Mouse (Mus musculus) ES-E14 (cell line): ENCODE results near the gene Dnmbp. TPM values are rescaled to one million over a fixed set of nuclear protein-coding genes. Genes with fewer than 3 reads are reported as not detected.

Source experiments
- DNase-seq: peaks from one replicate; pipeline ENCODE4 v3.0.0-alpha.2; 2013; ENCODE audit warnings: low read depth, low spot score
- H3K27ac ChIP-seq: 2 replicates; pipeline ENCODE4 v1.5.1; 2012; ENCODE audit warnings: low read depth, mild to moderate bottlenecking, low read length, moderate library complexity, mixed read lengths; ENCODE audit not compliant: poor library complexity, insufficient read depth, severe bottlenecking
- H3K36me3 ChIP-seq: 2 replicates; pipeline ENCODE4 v1.6.1; 2012; ENCODE audit warnings: mild to moderate bottlenecking, low read length, moderate library complexity, mixed read lengths; ENCODE audit not compliant: control insufficient read depth, poor library complexity, insufficient read depth, severe bottlenecking
- H3K4me1 ChIP-seq, 2 experiments: fragments of 150-350 bp in 1 of 2; sonication (generic) in 1 of 2; 2 replicates each; pipeline ENCODE4 v1.6.1; 2012; ENCODE audit warnings: low read length in 2 of 2, mild to moderate bottlenecking in 1 of 2, mixed read lengths in 1 of 2; ENCODE audit not compliant: control insufficient read depth in 2 of 2, insufficient read depth in 2 of 2, poor library complexity in 1 of 2
- H3K4me3 ChIP-seq, 2 experiments: fragments of 150-350 bp in 1 of 2; sonication (generic) in 1 of 2; 2 replicates each; pipeline ENCODE4 v1.5.1; 2012; ENCODE audit warnings: low read length in 2 of 2, low read depth in 1 of 2, mild to moderate bottlenecking in 1 of 2, mixed read lengths in 1 of 2; ENCODE audit not compliant: insufficient read depth in 1 of 2, poor library complexity in 1 of 2, severe bottlenecking in 1 of 2
- H3K9ac ChIP-seq: 2 replicates; pipeline ENCODE4 v1.6.1; 2012; ENCODE audit warnings: low read depth, mild to moderate bottlenecking, low read length, mixed read lengths; ENCODE audit not compliant: poor library complexity, insufficient read depth, severe bottlenecking
- H3K9me3 ChIP-seq: fragments of 150-350 bp; sonication (generic); 2 replicates; pipeline ENCODE4 v1.6.1; 2012; ENCODE audit warnings: low read depth, mild to moderate bottlenecking, low read length; ENCODE audit not compliant: control insufficient read depth, insufficient read depth
- CHD2 ChIP-seq: IDR thresholded peaks from 2 replicates; pipeline ENCODE4 v1.6.1; 2014; ENCODE audit warnings: mild to moderate bottlenecking, low read depth, low read length, inconsistent platforms
- HCFC1 ChIP-seq: IDR thresholded peaks from 2 replicates; pipeline ENCODE4 v1.6.1; 2012; ENCODE audit warnings: low read length, inconsistent platforms, borderline replicate concordance; ENCODE audit not compliant: insufficient read depth
- MAFK ChIP-seq: IDR thresholded peaks from 2 replicates; pipeline ENCODE4 v1.6.1; 2014; ENCODE audit warnings: mild to moderate bottlenecking, low read depth, low read length, inconsistent platforms; ENCODE audit not compliant: insufficient read depth
- ZC3H11A ChIP-seq: IDR thresholded peaks from 2 replicates; pipeline ENCODE4 v1.6.1; 2012; ENCODE audit warnings: low read depth, mild to moderate bottlenecking, inconsistent platforms, low read length, borderline replicate concordance
- ZNF384 ChIP-seq: IDR thresholded peaks from 2 replicates; pipeline ENCODE4 v1.6.1; 2012; ENCODE audit warnings: low read depth, low read length, inconsistent platforms
- in situ Hi-C, 2 experiments: fragments of 600-800 bp; cut with MboI; formaldehyde crosslinking; loops; one replicate each; pipeline ENCODE4 v1.15.1; 2025; ENCODE audit warnings: low sequenced_read_pairs in 2 of 2, inconsistent platforms in 1 of 2; ENCODE audit not compliant: unreplicated experiment in 2 of 2
- total RNA-seq: library from RNA; depleted of rRNA; stranded (reverse); fragments of 300-350 nt; gene quantifications from 2 replicates; pipeline ENCODE4 v1.2.3, GENCODE M21; 2012

Dnmbp gene
- total RNA-seq, 1 experiment = 11.5 TPM

DNA sequence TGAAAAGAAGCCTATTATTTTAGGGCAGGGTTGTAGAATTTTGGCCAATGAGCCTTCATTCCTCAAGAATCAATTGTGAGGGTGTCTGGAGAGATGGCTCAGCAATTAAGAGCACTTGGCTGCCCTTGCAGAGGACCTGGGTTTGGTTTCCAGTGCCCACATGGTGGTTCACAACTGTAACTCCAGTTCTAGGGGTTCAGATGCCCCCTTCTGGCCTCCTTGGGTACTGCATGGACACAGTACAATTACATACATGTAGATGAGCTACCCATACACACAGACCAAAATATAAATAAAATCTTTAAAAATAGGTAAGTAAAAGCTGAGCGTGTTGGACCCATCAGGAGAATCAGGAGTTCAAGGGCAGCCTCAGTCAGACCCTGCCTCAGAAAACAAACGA is 21.2 kb upstream of the Dnmbp start:
- peak; percentile 51 for DNase-seq
- H3K36me3 ChIP-seq = no peaks in the 10 kb centered on the region
- no peak for TF ChIP-seq CHD2
- no peak for TF ChIP-seq HCFC1
- TF ChIP-seq ZNF384 = no peak
- TF ChIP-seq ZC3H11A = no peak
- no peak for TF ChIP-seq MAFK
- no peaks in the 10 kb centered on the region for H3K4me1 ChIP-seq
- H3K4me3 ChIP-seq = no peak overlapping the region
- H3K9ac ChIP-seq = no peak overlapping the region
- H3K27ac ChIP-seq = no peak overlapping the region
- in situ Hi-C loops = loop anchor here in 1 of 2 experiments (10.0 kb wide), 1 partner anchor 126 kb away; no protein-coding TSS in a partner anchor
- H3K9me3 ChIP-seq = no peaks in the 10 kb centered on the region

DNA sequence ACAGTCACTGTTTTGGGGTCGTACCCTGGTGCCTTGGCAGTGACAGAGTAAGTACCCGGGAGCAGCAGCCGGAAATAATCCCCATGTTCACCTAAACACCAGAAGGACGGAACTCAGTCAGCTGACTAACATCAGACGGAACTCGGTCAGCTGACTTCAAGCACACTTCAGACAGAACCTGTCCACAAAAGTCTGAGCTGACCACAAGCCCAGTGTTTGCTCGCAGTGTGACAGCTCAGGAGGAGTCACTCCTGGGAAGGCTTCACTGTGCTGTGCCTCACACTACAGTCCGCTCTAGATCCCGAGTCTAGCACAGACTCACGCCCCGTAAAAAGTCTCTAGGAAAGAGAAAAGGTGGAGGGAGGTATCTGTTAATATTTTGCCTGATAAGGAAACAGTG is 20.0 kb upstream of the Dnmbp start:
- DNase-seq = no peak
- Histone ChIP-seq H3K9me3 (no peaks in the 10 kb centered on the region), H3K4me3 (no peak overlapping the region), H3K4me1 (no peaks in the 10 kb centered on the region), H3K36me3 (no peaks in the 10 kb centered on the region), H3K9ac (no peak overlapping the region), H3K27ac (no peak overlapping the region)
- no peak for TF ChIP-seq MAFK
- TF ChIP-seq CHD2 = no peak
- no peak for TF ChIP-seq HCFC1
- in situ Hi-C loops = loop anchor here in 1 of 2 experiments (10.0 kb wide), 1 partner anchor 125 kb away; no protein-coding TSS in a partner anchor

DNA sequence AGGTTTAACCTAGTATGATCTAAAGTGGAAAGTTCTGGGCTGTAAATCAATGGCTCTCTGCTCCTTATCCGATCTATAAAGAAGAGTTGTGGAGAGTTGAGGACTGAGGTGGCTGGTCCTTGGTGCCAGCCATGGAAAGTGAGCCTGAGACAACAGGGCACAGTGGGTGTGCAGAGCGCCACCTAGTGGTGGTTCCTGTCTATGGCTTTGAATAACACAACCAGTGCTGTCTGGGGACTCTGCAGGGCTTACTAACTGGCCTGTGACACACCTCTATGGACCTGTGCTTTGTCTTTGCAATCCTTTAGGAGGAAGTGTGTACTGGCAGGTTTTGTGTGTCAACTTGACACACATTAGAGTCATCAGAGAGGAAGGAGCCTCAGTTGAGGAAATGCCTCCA is 19.2 kb upstream of the Dnmbp start:
- Histone ChIP-seq H3K4me3 (no peak overlapping the region), H3K36me3 (no peaks in the 10 kb centered on the region), H3K27ac (no peak overlapping the region), H3K9me3 (no peaks in the 10 kb centered on the region), H3K4me1 (no peaks in the 10 kb centered on the region), H3K9ac (no peak overlapping the region)
- TF ChIP-seq ZNF384 = no peak
- TF ChIP-seq MAFK = no peak
- no peak for TF ChIP-seq ZC3H11A
- no peak for TF ChIP-seq CHD2
- TF ChIP-seq HCFC1 = no peak
- peak; percentile 68 for DNase-seq
- in situ Hi-C loops = loop anchor here in 1 of 2 experiments (10.0 kb wide), 1 partner anchor 124 kb away; no protein-coding TSS in a partner anchor

DNA sequence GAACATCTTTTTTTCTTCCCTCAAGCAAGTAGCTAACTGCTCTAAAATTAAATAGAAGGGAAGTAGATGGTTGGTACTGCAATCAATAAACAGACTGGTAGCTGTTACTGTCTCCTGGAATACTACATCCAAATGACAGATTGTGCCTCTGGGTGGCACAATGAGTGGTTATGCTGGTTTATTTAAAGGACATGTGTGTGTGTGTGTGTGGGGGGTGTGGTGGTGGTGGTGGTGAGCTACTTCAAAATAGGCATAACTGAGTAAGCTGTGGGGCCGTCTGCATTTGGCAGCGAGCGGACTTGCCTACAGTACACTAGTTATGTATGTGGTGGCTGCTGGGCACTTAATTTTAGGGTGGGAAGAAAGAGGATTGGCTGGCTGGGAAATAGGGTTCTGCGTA is 17.9 kb upstream of the Dnmbp start:
- Histone ChIP-seq H3K36me3 (no peaks in the 10 kb centered on the region), H3K27ac (no peak overlapping the region), H3K9me3 (no peaks in the 10 kb centered on the region), H3K4me1 (no peaks in the 10 kb centered on the region), H3K4me3 (no peak overlapping the region), H3K9ac (no peak overlapping the region)
- TF ChIP-seq MAFK (no peak), ZC3H11A (no peak), HCFC1 (no peak), ZNF384 (no peak), CHD2 (no peak)
- in situ Hi-C loops = loop anchor here in 1 of 2 experiments (10.0 kb wide), 1 partner anchor 123 kb away; no protein-coding TSS in a partner anchor
- DNase-seq = no peak

DNA sequence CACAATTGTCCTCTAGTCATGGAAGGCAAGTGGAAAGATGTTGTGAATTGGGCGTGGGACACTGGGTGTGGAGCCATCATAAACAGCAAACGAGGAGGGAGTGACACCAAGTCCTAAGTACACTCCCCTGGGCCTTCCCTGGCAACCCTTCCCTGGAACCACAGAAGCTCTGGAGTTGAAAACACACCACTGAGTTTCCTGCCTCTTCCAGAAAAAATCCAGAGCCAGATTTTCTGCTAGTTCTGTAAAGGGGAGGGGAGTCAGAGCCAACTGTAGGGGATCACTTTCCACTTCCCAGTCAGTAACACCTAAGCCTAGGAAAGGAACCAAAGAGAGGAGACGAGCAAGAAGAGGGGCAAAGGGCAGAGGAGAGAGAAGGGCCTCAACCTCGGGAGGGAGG is 17.4 kb upstream of the Dnmbp start:
- no peak overlapping the region for H3K27ac ChIP-seq
- H3K4me3 ChIP-seq = no peak overlapping the region
- TF ChIP-seq MAFK = no peak
- no peak for TF ChIP-seq ZNF384
- no peak for TF ChIP-seq ZC3H11A
- no peak for TF ChIP-seq HCFC1
- no peak for TF ChIP-seq CHD2
- H3K4me1 ChIP-seq = no peaks in the 10 kb centered on the region
- H3K9me3 ChIP-seq = no peaks in the 10 kb centered on the region
- in situ Hi-C loops = loop anchor here in 1 of 2 experiments (10.0 kb wide), 1 partner anchor 123 kb away; no protein-coding TSS in a partner anchor
- no peak for DNase-seq
- no peak overlapping the region for H3K9ac ChIP-seq
- no peaks in the 10 kb centered on the region for H3K36me3 ChIP-seq
